Mouse (Mus musculus): ENCODE measurements at regions not wholly inside any gene's neighbourhood (a gene's known extent, or its start where the extent isn't known, plus 50 kb on each side); places are given as distances from the start of the nearest gene placed in this dataset.

GRCm38 (mm10) chr19:60684417-60684816 lies 71.4 kb upstream of the Nanos1 start:
- no peak for DNase-seq (ENCODE audit: extremely low spot score in 1 of 2, low spot score in 1 of 2)

GRCm38 (mm10) chr19:60682283-60682682 lies 73.5 kb upstream of the Nanos1 start:
- DNase-seq (ENCODE audit: extremely low spot score in 1 of 2, low spot score in 1 of 2), result peak; percentile 50 to 55

- DNase-seq (ENCODE audit: extremely low spot score in 1 of 2, low spot score in 1 of 2), result no peak
Observed at GRCm38 (mm10) chr19:60681481-60681880, 74.3 kb upstream of the Nanos1 start.

GRCm38 (mm10) chr19:60678236-60678635 lies 77.6 kb upstream of the Nanos1 start:
- peak in 1 of 2 experiments; percentile 25 for DNase-seq (ENCODE audit: extremely low spot score in 1 of 2, low spot score in 1 of 2)

GRCm38 (mm10) chr19:60674953-60675472 lies 80.8 kb upstream of the Nanos1 start:
- DNase-seq (ENCODE audit: extremely low spot score in 1 of 2, low spot score in 1 of 2), result peak in 1 of 2 experiments; percentile 4

GRCm38 (mm10) chr19:60670781-60671180 lies 85.0 kb upstream of the Nanos1 start:
- DNase-seq (ENCODE audit: extremely low spot score in 1 of 2, low spot score in 1 of 2), result no peak

- no peak for DNase-seq (ENCODE audit: extremely low spot score in 1 of 2, low spot score in 1 of 2)
Observed at GRCm38 (mm10) chr19:60665842-60666241, 85.0 kb upstream of the Cacul1 start.

GRCm38 (mm10) chr19:60651102-60651695 lies 70.4 kb upstream of the Cacul1 start:
- no peak for DNase-seq (ENCODE audit: extremely low spot score in 1 of 2, low spot score in 1 of 2)

GRCm38 (mm10) chr19:60640065-60640464 lies 59.2 kb upstream of the Cacul1 start:
- no peak for DNase-seq (ENCODE audit: extremely low spot score in 1 of 2, low spot score in 1 of 2)
